Mouse (Mus musculus): ENCODE measurements around the gene Cyth3. TPM values are rescaled to one million over a fixed set of nuclear protein-coding genes. Genes with fewer than 3 reads are reported as not detected.

Gene Cyth3
- polyA plus RNA-seq, 1 experiment from 2014 or later, result 61.8 TPM

- H3K27me3 ChIP-seq (ENCODE audit: control insufficient read depth, insufficient read depth, low read length), result no peaks in the 10 kb centered on the region
- H3K27ac ChIP-seq (ENCODE audit: low read length), result peak overlapping the region; percentile 32; the same call in 1 of the 2 replicates
- ATAC-seq (ENCODE audit: insufficient read depth, low FRiP score), result peak; percentile 30; the same call in 1 of the 2 replicates
- H3K9me3 ChIP-seq (replicated peaks; ENCODE audit: control insufficient read depth, low read length), result no peaks in the 10 kb centered on the region
- H3K36me3 ChIP-seq (ENCODE audit: control insufficient read depth, insufficient read depth, low read length), result no peaks in the 10 kb centered on the region
- 70% methylated on average over 7 of the region's 7 CpGs for WGBS
- H3K9ac ChIP-seq (ENCODE audit: low read length), result no peak overlapping the region
- H3K4me1 ChIP-seq (ENCODE audit: control insufficient read depth, insufficient read depth, low read length), result peaks cover 7% of the 10 kb centered on the region; the same call in 1 of the 2 replicates
- no peak overlapping the region for H3K4me3 ChIP-seq (replicated peaks; ENCODE audit: low read length)
- H3K4me2 ChIP-seq (ENCODE audit: low read depth, low read length), result no peak overlapping the region
These were observed 10.3 kb upstream of the Cyth3 start for GRCm38 (mm10) chr5:143611954-143612353.

- no peak overlapping the region for H3K4me3 ChIP-seq (replicated peaks; ENCODE audit: low read length)
- H3K9ac ChIP-seq (ENCODE audit: low read length), result no peak overlapping the region
- no peak overlapping the region for H3K4me2 ChIP-seq (ENCODE audit: low read depth, low read length)
- H3K27ac ChIP-seq (ENCODE audit: low read length), result no peak overlapping the region; the same call in 1 of the 2 replicates
- no peaks in the 10 kb centered on the region for H3K36me3 ChIP-seq (ENCODE audit: control insufficient read depth, insufficient read depth, low read length)
- no peak for ATAC-seq (ENCODE audit: insufficient read depth, low FRiP score)
- H3K9me3 ChIP-seq (replicated peaks; ENCODE audit: control insufficient read depth, low read length), result no peaks in the 10 kb centered on the region
- H3K27me3 ChIP-seq (ENCODE audit: control insufficient read depth, insufficient read depth, low read length), result no peaks in the 10 kb centered on the region
- 52% methylated on average over 4 of the region's 4 CpGs for WGBS
- H3K4me1 ChIP-seq (ENCODE audit: control insufficient read depth, insufficient read depth, low read length), result peaks cover 7% of the 10 kb centered on the region; the same call in 1 of the 2 replicates
These were observed 9.0 kb upstream of the Cyth3 start for GRCm38 (mm10) chr5:143613265-143613664.

GRCm38 (mm10) chr5:143614519-143614918 is 7.7 kb upstream of the Cyth3 start:
- Histone ChIP-seq H3K4me1 (ENCODE audit: control insufficient read depth, insufficient read depth, low read length) (peaks cover 11% of the 10 kb centered on the region), H3K36me3 (ENCODE audit: control insufficient read depth, insufficient read depth, low read length) (no peaks in the 10 kb centered on the region), H3K4me2 (ENCODE audit: low read depth, low read length) (no peak overlapping the region), H3K9ac (ENCODE audit: low read length) (no peak overlapping the region), H3K4me3 (replicated peaks; ENCODE audit: low read length) (no peak overlapping the region), H3K9me3 (replicated peaks; ENCODE audit: control insufficient read depth, low read length) (no peaks in the 10 kb centered on the region), H3K27ac (ENCODE audit: low read length) (no peak overlapping the region), H3K27me3 (ENCODE audit: control insufficient read depth, insufficient read depth, low read length) (no peaks in the 10 kb centered on the region)
- WGBS, result 47% methylated on average over 5 of the region's 5 CpGs
- ATAC-seq (ENCODE audit: insufficient read depth, low FRiP score), result no peak

- 90% methylated on average over 2 of the region's 2 CpGs for WGBS
- ATAC-seq (ENCODE audit: insufficient read depth, low FRiP score), result no peak
- H3K9me3 ChIP-seq (replicated peaks; ENCODE audit: control insufficient read depth, low read length), result no peaks in the 10 kb centered on the region
- no peaks in the 10 kb centered on the region for H3K36me3 ChIP-seq (ENCODE audit: control insufficient read depth, insufficient read depth, low read length)
- H3K4me2 ChIP-seq (ENCODE audit: low read depth, low read length), result no peak overlapping the region
- H3K27ac ChIP-seq (ENCODE audit: low read length), result no peak overlapping the region
- no peaks in the 10 kb centered on the region for H3K27me3 ChIP-seq (ENCODE audit: control insufficient read depth, insufficient read depth, low read length)
- peaks cover 6% of the 10 kb centered on the region; the same call in 1 of the 2 replicates for H3K4me1 ChIP-seq (ENCODE audit: control insufficient read depth, insufficient read depth, low read length)
- no peak overlapping the region for H3K9ac ChIP-seq (ENCODE audit: low read length)
- H3K4me3 ChIP-seq (replicated peaks; ENCODE audit: low read length), result no peak overlapping the region
These were observed 6.9 kb upstream of the Cyth3 start for GRCm38 (mm10) chr5:143615353-143615752.

- WGBS, result 79% methylated on average over 4 of the region's 4 CpGs
- Histone ChIP-seq H3K27me3 (ENCODE audit: control insufficient read depth, insufficient read depth, low read length) (no peaks in the 10 kb centered on the region), H3K9ac (ENCODE audit: low read length) (no peak overlapping the region), H3K4me1 (ENCODE audit: control insufficient read depth, insufficient read depth, low read length) (peaks cover 6% of the 10 kb centered on the region; the same call in 1 of the 2 replicates), H3K4me2 (ENCODE audit: low read depth, low read length) (no peak overlapping the region), H3K4me3 (replicated peaks; ENCODE audit: low read length) (no peak overlapping the region), H3K36me3 (ENCODE audit: control insufficient read depth, insufficient read depth, low read length) (no peaks in the 10 kb centered on the region), H3K27ac (ENCODE audit: low read length) (no peak overlapping the region), H3K9me3 (replicated peaks; ENCODE audit: control insufficient read depth, low read length) (no peaks in the 10 kb centered on the region)
- ATAC-seq (ENCODE audit: insufficient read depth, low FRiP score), result no peak
These were observed 6.1 kb upstream of the Cyth3 start for GRCm38 (mm10) chr5:143616116-143616515.

GRCm38 (mm10) chr5:143616657-143617329 is 5.5 kb upstream of the Cyth3 start:
- no peak for ATAC-seq (ENCODE audit: insufficient read depth, low FRiP score)
- no peaks in the 10 kb centered on the region for H3K27me3 ChIP-seq (ENCODE audit: control insufficient read depth, insufficient read depth, low read length)
- 85% methylated on average over 3 of the region's 3 CpGs for WGBS
- no peak overlapping the region for H3K9ac ChIP-seq (ENCODE audit: low read length)
- H3K4me2 ChIP-seq (ENCODE audit: low read depth, low read length), result no peak overlapping the region
- no peaks in the 10 kb centered on the region for H3K9me3 ChIP-seq (replicated peaks; ENCODE audit: control insufficient read depth, low read length)
- H3K4me1 ChIP-seq (ENCODE audit: control insufficient read depth, insufficient read depth, low read length), result peaks cover 6% of the 10 kb centered on the region; the same call in 1 of the 2 replicates
- no peak overlapping the region for H3K27ac ChIP-seq (ENCODE audit: low read length)
- no peak overlapping the region for H3K4me3 ChIP-seq (replicated peaks; ENCODE audit: low read length)
- no peaks in the 10 kb centered on the region for H3K36me3 ChIP-seq (ENCODE audit: control insufficient read depth, insufficient read depth, low read length)

- no peaks in the 10 kb centered on the region for H3K27me3 ChIP-seq (ENCODE audit: control insufficient read depth, insufficient read depth, low read length)
- no peak overlapping the region for H3K9ac ChIP-seq (ENCODE audit: low read length)
- H3K4me3 ChIP-seq (replicated peaks; ENCODE audit: low read length), result no peak overlapping the region
- H3K4me1 ChIP-seq (ENCODE audit: control insufficient read depth, insufficient read depth, low read length), result peaks cover 10% of the 10 kb centered on the region; the same call in 1 of the 2 replicates
- no peak for ATAC-seq (ENCODE audit: insufficient read depth, low FRiP score)
- no peak overlapping the region for H3K27ac ChIP-seq (ENCODE audit: low read length)
- no peak overlapping the region for H3K4me2 ChIP-seq (ENCODE audit: low read depth, low read length)
- 62% methylated on average over 10 of the region's 10 CpGs for WGBS
- no peaks in the 10 kb centered on the region for H3K36me3 ChIP-seq (ENCODE audit: control insufficient read depth, insufficient read depth, low read length)
- H3K9me3 ChIP-seq (replicated peaks; ENCODE audit: control insufficient read depth, low read length), result no peaks in the 10 kb centered on the region
These were observed 4.6 kb upstream of the Cyth3 start for GRCm38 (mm10) chr5:143617487-143618209.

GRCm38 (mm10) chr5:143618585-143618984 is 3.7 kb upstream of the Cyth3 start:
- Histone ChIP-seq H3K4me1 (ENCODE audit: control insufficient read depth, insufficient read depth, low read length) (peaks cover 14% of the 10 kb centered on the region), H3K9ac (ENCODE audit: low read length) (no peak overlapping the region), H3K36me3 (ENCODE audit: control insufficient read depth, insufficient read depth, low read length) (no peaks in the 10 kb centered on the region), H3K27me3 (ENCODE audit: control insufficient read depth, insufficient read depth, low read length) (no peaks in the 10 kb centered on the region), H3K4me2 (ENCODE audit: low read depth, low read length) (no peak overlapping the region), H3K4me3 (replicated peaks; ENCODE audit: low read length) (no peak overlapping the region), H3K9me3 (replicated peaks; ENCODE audit: control insufficient read depth, low read length) (no peaks in the 10 kb centered on the region), H3K27ac (ENCODE audit: low read length) (no peak overlapping the region)
- 30% methylated on average over 7 of the region's 7 CpGs for WGBS
- no peak for ATAC-seq (ENCODE audit: insufficient read depth, low FRiP score)

GRCm38 (mm10) chr5:143620196-143620595 is 2.1 kb upstream of the Cyth3 start:
- H3K4me1 ChIP-seq (ENCODE audit: control insufficient read depth, insufficient read depth, low read length), result peaks cover 25% of the 10 kb centered on the region
- H3K9me3 ChIP-seq (replicated peaks; ENCODE audit: control insufficient read depth, low read length), result no peaks in the 10 kb centered on the region
- no peaks in the 10 kb centered on the region for H3K36me3 ChIP-seq (ENCODE audit: control insufficient read depth, insufficient read depth, low read length)
- no peak overlapping the region for H3K9ac ChIP-seq (ENCODE audit: low read length)
- no peak for ATAC-seq (ENCODE audit: insufficient read depth, low FRiP score)
- WGBS, result 5% methylated on average over 1 of the region's 1 CpGs
- H3K4me2 ChIP-seq (ENCODE audit: low read depth, low read length), result no peak overlapping the region
- no peak overlapping the region for H3K4me3 ChIP-seq (replicated peaks; ENCODE audit: low read length)
- no peaks in the 10 kb centered on the region for H3K27me3 ChIP-seq (ENCODE audit: control insufficient read depth, insufficient read depth, low read length)
- no peak overlapping the region for H3K27ac ChIP-seq (ENCODE audit: low read length)

Measured in stomach, embryonic 16.5 days (tissue).